Mouse (Mus musculus) ES-E14 (cell line): ENCODE measurements around the gene Tbc1d10c. TPM values are rescaled to one million over a fixed set of nuclear protein-coding genes. Genes with fewer than 3 reads are reported as not detected.
"Not testable (repeated sequence)": the region's sequence is repeated elsewhere in the genome, so short reads cannot be mapped to it uniquely, and the experiment has no call there.

Experiments
- DNase-seq: peaks from one replicate; pipeline ENCODE4 v3.0.0-alpha.2; 2013; ENCODE audit warnings: low read depth, low spot score
- H3K27ac ChIP-seq: 2 replicates; pipeline ENCODE4 v1.5.1; 2012; ENCODE audit warnings: low read depth, mild to moderate bottlenecking, low read length, moderate library complexity, mixed read lengths; ENCODE audit not compliant: poor library complexity, insufficient read depth, severe bottlenecking
- H3K36me3 ChIP-seq: 2 replicates; pipeline ENCODE4 v1.6.1; 2012; ENCODE audit warnings: mild to moderate bottlenecking, low read length, moderate library complexity, mixed read lengths; ENCODE audit not compliant: control insufficient read depth, poor library complexity, insufficient read depth, severe bottlenecking
- H3K4me1 ChIP-seq, 2 experiments: fragments of 150-350 bp in 1 of 2; sonication (generic) in 1 of 2; 2 replicates each; pipeline ENCODE4 v1.6.1; 2012; ENCODE audit warnings: low read length in 2 of 2, mild to moderate bottlenecking in 1 of 2, mixed read lengths in 1 of 2; ENCODE audit not compliant: control insufficient read depth in 2 of 2, insufficient read depth in 2 of 2, poor library complexity in 1 of 2
- H3K4me3 ChIP-seq, 2 experiments: fragments of 150-350 bp in 1 of 2; sonication (generic) in 1 of 2; 2 replicates each; pipeline ENCODE4 v1.5.1; 2012; ENCODE audit warnings: low read length in 2 of 2, low read depth in 1 of 2, mild to moderate bottlenecking in 1 of 2, mixed read lengths in 1 of 2; ENCODE audit not compliant: insufficient read depth in 1 of 2, poor library complexity in 1 of 2, severe bottlenecking in 1 of 2
- H3K9ac ChIP-seq: 2 replicates; pipeline ENCODE4 v1.6.1; 2012; ENCODE audit warnings: low read depth, mild to moderate bottlenecking, low read length, mixed read lengths; ENCODE audit not compliant: poor library complexity, insufficient read depth, severe bottlenecking
- H3K9me3 ChIP-seq: fragments of 150-350 bp; sonication (generic); 2 replicates; pipeline ENCODE4 v1.6.1; 2012; ENCODE audit warnings: low read depth, mild to moderate bottlenecking, low read length; ENCODE audit not compliant: control insufficient read depth, insufficient read depth
- CHD2 ChIP-seq: IDR thresholded peaks from 2 replicates; pipeline ENCODE4 v1.6.1; 2014; ENCODE audit warnings: mild to moderate bottlenecking, low read depth, low read length, inconsistent platforms
- HCFC1 ChIP-seq: IDR thresholded peaks from 2 replicates; pipeline ENCODE4 v1.6.1; 2012; ENCODE audit warnings: low read length, inconsistent platforms, borderline replicate concordance; ENCODE audit not compliant: insufficient read depth
- MAFK ChIP-seq: IDR thresholded peaks from 2 replicates; pipeline ENCODE4 v1.6.1; 2014; ENCODE audit warnings: mild to moderate bottlenecking, low read depth, low read length, inconsistent platforms; ENCODE audit not compliant: insufficient read depth
- ZC3H11A ChIP-seq: IDR thresholded peaks from 2 replicates; pipeline ENCODE4 v1.6.1; 2012; ENCODE audit warnings: low read depth, mild to moderate bottlenecking, inconsistent platforms, low read length, borderline replicate concordance
- ZNF384 ChIP-seq: IDR thresholded peaks from 2 replicates; pipeline ENCODE4 v1.6.1; 2012; ENCODE audit warnings: low read depth, low read length, inconsistent platforms
- in situ Hi-C, 2 experiments: fragments of 600-800 bp; cut with MboI; formaldehyde crosslinking; loops; one replicate each; pipeline ENCODE4 v1.15.1; 2025; ENCODE audit warnings: low sequenced_read_pairs in 2 of 2, inconsistent platforms in 1 of 2; ENCODE audit not compliant: unreplicated experiment in 2 of 2
- total RNA-seq: library from RNA; depleted of rRNA; stranded (reverse); fragments of 300-350 nt; gene quantifications from 2 replicates; pipeline ENCODE4 v1.2.3, GENCODE M21; 2012

The Tbc1d10c gene
- total RNA-seq, 1 experiment, result 2.9 TPM

DNA sequence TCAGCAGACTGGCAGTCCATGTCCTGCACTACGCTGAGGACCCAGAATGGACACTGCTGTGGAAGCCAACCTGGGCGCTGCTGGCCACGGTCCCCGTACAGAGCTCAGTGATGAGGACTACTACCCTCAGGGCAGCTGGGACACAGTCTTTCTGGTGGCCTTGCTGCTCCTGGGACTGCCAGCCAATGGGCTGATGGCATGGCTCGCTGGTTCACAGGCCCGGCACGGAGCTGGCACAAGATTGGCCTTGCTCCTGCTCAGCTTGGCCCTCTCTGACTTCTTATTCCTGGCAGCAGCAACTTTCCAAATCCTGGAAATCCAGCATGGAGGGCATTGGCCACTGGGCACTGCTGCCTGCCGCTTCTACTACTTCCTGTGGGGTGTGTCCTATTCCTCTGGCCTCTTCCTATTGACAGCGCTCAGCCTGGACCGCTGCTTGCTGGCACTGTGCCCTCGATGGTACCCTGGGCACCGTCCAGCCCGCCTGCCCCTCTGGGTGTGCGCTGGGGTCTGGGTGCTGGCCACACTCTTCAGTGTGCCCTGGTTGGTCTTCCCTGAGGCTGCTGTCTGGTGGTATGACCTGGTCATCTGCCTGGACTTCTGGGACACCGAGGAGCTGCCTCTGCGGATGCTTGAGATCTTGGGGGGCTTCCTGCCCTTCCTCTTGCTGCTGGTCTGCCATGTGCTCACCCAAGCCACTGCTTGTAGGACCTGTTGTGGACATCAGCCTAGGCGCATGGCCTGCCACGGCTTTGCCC is 48.5 kb downstream of the Tbc1d10c start:
- no peaks in the 10 kb centered on the region for H3K9me3 ChIP-seq
- in situ Hi-C loops, result no loop called here
- H3K9ac ChIP-seq, result no peak overlapping the region
- no peak overlapping the region for H3K27ac ChIP-seq
- H3K4me3 ChIP-seq, result no peak overlapping the region
- TF ChIP-seq MAFK, result no peak
- TF ChIP-seq ZNF384, result no peak
- TF ChIP-seq CHD2, result no peak
- TF ChIP-seq ZC3H11A, result no peak
- no peak for TF ChIP-seq HCFC1
- H3K36me3 ChIP-seq, result no peaks in the 10 kb centered on the region
- peaks cover 3 to 4% of the 10 kb centered on the region in 2 experiments; a peak in 2 of 4 replicates for H3K4me1 ChIP-seq
- DNase-seq, result no peak

GRCm38 (mm10) chr19:4140147-4140546 is 50.9 kb downstream of the Tbc1d10c start:
- Histone ChIP-seq H3K9me3 (no peaks in the 10 kb centered on the region), H3K36me3 (no peaks in the 10 kb centered on the region), H3K27ac (no peak overlapping the region), H3K9ac (no peak overlapping the region), H3K4me1 (peaks cover 4 to 10% of the 10 kb centered on the region in 2 experiments; a peak in 2 of 4 replicates), H3K4me3 (no peak overlapping the region)
- no peak for DNase-seq
- no peak for TF ChIP-seq ZC3H11A
- TF ChIP-seq HCFC1, result no peak
- in situ Hi-C loops, result no loop called here

GRCm38 (mm10) chr19:4139446-4139845 is 51.6 kb downstream of the Tbc1d10c start, which contains the start of gene Gpr152:
Gene Gpr152 (plus strand): TSS chr19:4139787.
- no peaks in the 10 kb centered on the region for H3K36me3 ChIP-seq
- no peak within 1 kb of the TSS for H3K27ac ChIP-seq
- no peak within 1 kb of the TSS for H3K9ac ChIP-seq
- no peak for DNase-seq
- H3K9me3 ChIP-seq, result no peaks in the 10 kb centered on the region
- TF ChIP-seq ZC3H11A (no peak), HCFC1 (no peak), MAFK (no peak), ZNF384 (no peak), CHD2 (no peak)
- peaks cover 4 to 11% of the 10 kb centered on the region in 2 experiments; a peak in 2 of 4 replicates for H3K4me1 ChIP-seq
- H3K4me3 ChIP-seq, result no peak within 1 kb of the TSS
- in situ Hi-C loops, result no loop called here

- Histone ChIP-seq H3K4me1 (peaks cover 4 to 11% of the 10 kb centered on the region in 2 experiments; a peak in 2 of 4 replicates), H3K9me3 (no peaks in the 10 kb centered on the region), H3K9ac (no peak overlapping the region), H3K36me3 (0 out of 2 replicates have a peak, but pooled peaks cover 1% of the 10 kb centered on the region), H3K27ac (no peak overlapping the region), H3K4me3 (no peak overlapping the region)
- in situ Hi-C loops, result no loop called here
- DNase-seq, result no peak
- TF ChIP-seq ZC3H11A, result no peak
- TF ChIP-seq ZNF384, result no peak
- TF ChIP-seq CHD2, result no peak
- TF ChIP-seq MAFK, result no peak
Observed at GRCm38 (mm10) chr19:4137913-4138312, 53.2 kb downstream of the Tbc1d10c start.

GRCm38 (mm10) chr19:4136463-4136862 is 54.6 kb downstream of the Tbc1d10c start:
- no peak for TF ChIP-seq HCFC1
- no peak for TF ChIP-seq ZNF384
- TF ChIP-seq MAFK, result no peak
- TF ChIP-seq ZC3H11A, result no peak
- TF ChIP-seq CHD2, result no peak
- H3K27ac ChIP-seq, result no peak overlapping the region
- no peak overlapping the region for H3K9ac ChIP-seq
- DNase-seq, result no peak
- peaks cover 4 to 11% of the 10 kb centered on the region in 2 experiments; a peak in 2 of 4 replicates for H3K4me1 ChIP-seq
- H3K36me3 ChIP-seq, result peaks cover 12% of the 10 kb centered on the region; the same call in 1 of the 2 replicates
- in situ Hi-C loops, result no loop called here
- no peaks in the 10 kb centered on the region for H3K9me3 ChIP-seq
- H3K4me3 ChIP-seq, result no peak overlapping the region

- DNase-seq, result peak; percentile 36
- in situ Hi-C loops, H3K9me3 ChIP-seq, H3K4me3 ChIP-seq, H3K9ac ChIP-seq: not testable (repeated sequence)
- peak overlapping the region; percentile 9 for H3K27ac ChIP-seq
- peaks cover 15% of the 10 kb centered on the region; the same call in 1 of the 2 replicates for H3K36me3 ChIP-seq
- H3K4me1 ChIP-seq, result peaks cover 4 to 13% of the 10 kb centered on the region in 2 experiments; a peak in 3 of 4 replicates
Observed at GRCm38 (mm10) chr19:4135963-4136345, 55.1 kb downstream of the Tbc1d10c start.

DNA sequence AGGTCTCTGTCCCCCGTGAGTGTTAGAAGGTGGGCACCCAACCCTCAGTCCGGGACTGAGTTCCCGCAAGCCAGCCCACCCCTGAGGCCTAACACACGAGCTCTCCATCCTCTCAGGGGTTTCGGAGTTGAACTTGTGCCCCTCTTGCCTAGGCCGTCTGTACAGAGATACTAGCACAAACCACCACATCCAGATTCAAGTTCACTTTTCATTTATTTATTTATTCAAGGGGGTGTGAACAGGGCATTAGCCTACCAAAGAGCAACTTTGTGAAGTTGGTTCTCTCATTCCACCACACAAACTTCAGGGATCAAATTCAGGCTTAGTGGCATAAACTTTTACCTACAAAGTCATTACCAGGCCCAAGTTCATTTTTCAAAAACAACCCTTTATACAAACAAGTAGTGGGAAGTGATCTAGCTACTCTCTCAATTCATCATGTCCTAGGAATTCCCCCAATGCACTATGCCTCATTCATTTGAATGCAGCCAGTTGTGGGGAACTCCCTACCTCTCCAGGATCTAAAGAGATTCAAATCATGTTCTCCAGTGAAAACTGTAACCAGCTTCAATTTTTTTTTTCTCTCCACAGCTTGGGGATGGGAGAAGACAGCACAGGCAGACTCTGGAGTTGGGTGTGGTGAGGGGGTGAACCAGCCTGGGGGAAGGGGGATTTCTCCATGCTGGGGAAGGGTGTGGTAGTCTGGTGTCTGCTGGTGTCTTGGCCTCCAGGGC is 55.7 kb downstream of the Tbc1d10c start:
- H3K4me3 ChIP-seq, DNase-seq, in situ Hi-C loops, H3K9me3 ChIP-seq, H3K9ac ChIP-seq: not testable (repeated sequence)
- Histone ChIP-seq H3K36me3 (peaks cover 15% of the 10 kb centered on the region; the same call in 1 of the 2 replicates), H3K27ac (peak overlapping the region; percentile 88), H3K4me1 (peaks cover 4 to 13% of the 10 kb centered on the region in 2 experiments; a peak in 3 of 4 replicates)
